Mouse (Mus musculus): Measurements from ENCODE around the gene Pla2g12b. TPM values are rescaled to one million over a fixed set of nuclear protein-coding genes. Genes with fewer than 3 reads are reported as not detected.

Gene Pla2g12b
- polyA plus RNA-seq, 1 experiment, result not detected

DNA sequence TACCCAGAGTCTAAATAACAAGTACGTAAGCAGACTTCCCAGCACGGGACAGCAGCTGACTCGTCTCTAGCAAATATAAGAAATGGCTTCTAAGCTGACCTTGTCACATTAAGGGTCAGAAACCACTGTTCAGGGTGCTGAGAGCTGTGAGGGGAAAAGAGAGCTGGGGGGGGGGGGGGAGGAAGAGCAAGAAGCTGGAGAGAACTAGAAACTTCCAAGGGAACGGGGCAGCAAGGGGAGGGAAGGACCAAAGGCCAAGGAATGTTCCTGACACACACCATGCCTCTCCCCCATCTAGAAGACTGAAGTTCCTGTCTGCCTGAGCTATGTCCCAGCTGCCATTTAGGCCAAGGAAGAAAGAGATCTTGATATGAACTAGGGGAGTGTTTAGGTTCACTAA lies 22.9 kb downstream of the Pla2g12b start:
- Histone ChIP-seq H3K79me2 (ENCODE audit: control insufficient read depth, insufficient read depth) (no peaks in the 10 kb centered on the region), H3K4me2 (ENCODE audit: low read depth) (no peak overlapping the region), H3K27me3 (ENCODE audit: control insufficient read depth, insufficient read depth, insufficient read length) (no peaks in the 10 kb centered on the region), H3K36me3 (ENCODE audit: control insufficient read depth, insufficient read depth) (no peaks in the 10 kb centered on the region), H3K4me3 (no peak overlapping the region), H3ac (ENCODE audit: control insufficient read depth, insufficient read length) (no peak overlapping the region)
- no peak for TF ChIP-seq POLR2A (IDR thresholded peaks at IDR 0.05; ENCODE audit: insufficient read length, low read depth)
- no peak for TF ChIP-seq E2F4 (IDR thresholded peaks at IDR 0.05; ENCODE audit: insufficient read depth)
- no peak for TF ChIP-seq MAX (IDR thresholded peaks at IDR 0.05; ENCODE audit: low read depth)

DNA sequence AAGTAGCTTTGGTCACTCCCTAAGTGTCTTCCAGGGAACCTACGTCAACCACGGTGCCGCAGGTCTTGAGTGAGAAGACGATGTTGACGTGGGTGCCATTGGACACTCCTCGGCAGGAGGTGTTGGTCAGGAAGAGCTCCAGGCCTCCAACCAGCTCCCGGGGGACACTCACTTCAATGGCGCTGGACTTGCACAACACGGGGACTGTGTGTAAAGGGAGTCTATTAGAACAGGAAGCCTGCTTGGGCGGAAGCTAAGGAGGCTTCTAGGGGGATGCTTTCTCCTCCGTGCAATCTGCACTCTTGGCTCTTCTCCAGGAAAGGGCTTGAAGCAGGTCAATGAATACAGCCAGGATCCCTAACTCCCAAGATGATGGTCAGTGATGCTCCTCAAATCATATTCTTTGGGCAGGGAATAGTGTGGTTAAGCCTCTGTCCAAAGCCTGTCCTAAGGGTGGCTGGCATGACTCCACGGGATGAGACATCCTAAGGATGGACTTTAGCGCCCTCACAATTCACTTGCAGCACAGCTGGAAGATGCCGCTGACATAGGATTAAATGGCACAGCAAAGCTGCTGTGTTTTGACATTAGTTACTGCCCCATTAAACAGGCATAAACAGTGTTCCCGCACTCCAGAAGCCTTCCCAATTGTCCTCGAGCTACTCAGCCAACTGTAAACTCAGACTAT lies 26.1 kb downstream of the Pla2g12b start:
- no peaks in the 10 kb centered on the region for H3K36me3 ChIP-seq (ENCODE audit: control insufficient read depth, insufficient read depth)
- H3ac ChIP-seq (ENCODE audit: control insufficient read depth, insufficient read length), result no peak overlapping the region
- H3K27me3 ChIP-seq (ENCODE audit: control insufficient read depth, insufficient read depth, insufficient read length), result no peaks in the 10 kb centered on the region
- H3K4me3 ChIP-seq, result no peak overlapping the region
- H3K4me2 ChIP-seq (ENCODE audit: low read depth), result peak overlapping the region; percentile 24
- H3K79me2 ChIP-seq (ENCODE audit: control insufficient read depth, insufficient read depth), result no peaks in the 10 kb centered on the region
- no peak for TF ChIP-seq MYOD1 (IDR thresholded peaks at IDR 0.05; ENCODE audit: control insufficient read depth in 1 of 3, insufficient read length in 2 of 3, low read depth in 2 of 3)
- TF ChIP-seq CEBPB (IDR thresholded peaks at IDR 0.05; ENCODE audit: insufficient read depth, poor library complexity, severe bottlenecking), result no peak
- no peak for TF ChIP-seq POLR2AphosphoS2 (IDR thresholded peaks at IDR 0.05; ENCODE audit: insufficient read length, low read depth)
- TF ChIP-seq MYOG (IDR thresholded peaks at IDR 0.05; ENCODE audit: control insufficient read depth in 1 of 3, insufficient read depth in 1 of 3, insufficient read length in 2 of 3, low read depth in 2 of 3), result no peak
- TF ChIP-seq TCF3 (IDR thresholded peaks at IDR 0.05; ENCODE audit: insufficient read length, low read depth), result no peak
- no peak for TF ChIP-seq MAX (IDR thresholded peaks at IDR 0.05; ENCODE audit: low read depth)
- TF ChIP-seq POLR2A (IDR thresholded peaks at IDR 0.05; ENCODE audit: insufficient read length, low read depth), result no peak
- no peak for TF ChIP-seq E2F4 (IDR thresholded peaks at IDR 0.05; ENCODE audit: insufficient read depth)
- TF ChIP-seq TCF12 (IDR thresholded peaks at IDR 0.05; ENCODE audit: insufficient read depth, poor library complexity, severe bottlenecking), result no peak
- no peak for TF ChIP-seq USF1 (IDR thresholded peaks at IDR 0.05; ENCODE audit: low read depth)
- no peak for TF ChIP-seq SRF (IDR thresholded peaks at IDR 0.05; ENCODE audit: control insufficient read depth, insufficient read length, low read depth)
- TF ChIP-seq REST (IDR thresholded peaks at IDR 0.05; ENCODE audit: insufficient read depth, insufficient read length), result no peak

DNA sequence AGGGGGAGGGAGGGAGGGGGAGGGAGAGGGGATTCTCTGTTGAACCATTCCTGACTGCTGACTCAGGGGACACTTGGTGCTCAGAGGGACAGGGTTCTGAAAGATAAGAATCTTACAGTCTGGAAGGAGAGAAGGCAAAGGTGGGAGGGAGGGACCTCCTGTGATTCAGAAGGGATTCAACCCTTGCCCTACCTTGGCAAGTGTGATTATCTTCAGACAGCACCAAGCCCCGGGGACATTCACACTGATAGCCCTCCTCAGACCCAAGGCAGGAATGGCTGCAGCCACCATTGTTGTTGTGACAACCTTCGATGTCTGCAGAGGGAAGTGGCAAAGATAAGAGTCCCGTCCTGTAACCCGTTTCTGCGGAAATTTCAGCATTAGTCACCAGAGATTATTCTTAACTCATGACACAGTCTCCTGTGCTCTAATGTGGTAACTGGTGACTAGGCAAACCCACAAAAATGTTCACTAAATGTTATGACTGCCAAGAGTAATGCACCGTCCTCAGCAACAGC lies 27.3 kb downstream of the Pla2g12b start:
- H3ac ChIP-seq (ENCODE audit: control insufficient read depth, insufficient read length), result no peak overlapping the region
- TF ChIP-seq MYOG (IDR thresholded peaks at IDR 0.05; ENCODE audit: control insufficient read depth in 1 of 3, insufficient read depth in 1 of 3, insufficient read length in 2 of 3, low read depth in 2 of 3) (no peak), CEBPB (IDR thresholded peaks at IDR 0.05; ENCODE audit: insufficient read depth, poor library complexity, severe bottlenecking) (peak; percentile 29; the same call in 1 of the 2 replicates)
- peak overlapping the region; percentile 85 for H3K4me2 ChIP-seq (ENCODE audit: low read depth)
- no peaks in the 10 kb centered on the region for H3K36me3 ChIP-seq (ENCODE audit: control insufficient read depth, insufficient read depth)
- no peak overlapping the region for H3K4me3 ChIP-seq
- H3K79me2 ChIP-seq (ENCODE audit: control insufficient read depth, insufficient read depth), result no peaks in the 10 kb centered on the region
- H3K27me3 ChIP-seq (ENCODE audit: control insufficient read depth, insufficient read depth, insufficient read length), result no peaks in the 10 kb centered on the region

GRCm38 (mm10) chr10:59435746-59436145 lies 32.3 kb downstream of the Pla2g12b start:
- no peaks in the 10 kb centered on the region for H3K27me3 ChIP-seq (ENCODE audit: control insufficient read depth, insufficient read depth, insufficient read length)
- no peak overlapping the region for H3K4me3 ChIP-seq
- TF ChIP-seq POLR2AphosphoS2 (IDR thresholded peaks at IDR 0.05; ENCODE audit: insufficient read length, low read depth) (no peak), CEBPB (IDR thresholded peaks at IDR 0.05; ENCODE audit: insufficient read depth, poor library complexity, severe bottlenecking) (no peak), USF1 (IDR thresholded peaks at IDR 0.05; ENCODE audit: low read depth) (no peak), POLR2A (IDR thresholded peaks at IDR 0.05; ENCODE audit: insufficient read length, low read depth) (no peak), TCF12 (IDR thresholded peaks at IDR 0.05; ENCODE audit: insufficient read depth, poor library complexity, severe bottlenecking) (no peak), MYOG (IDR thresholded peaks at IDR 0.05; ENCODE audit: control insufficient read depth in 1 of 3, insufficient read depth in 1 of 3, insufficient read length in 2 of 3, low read depth in 2 of 3) (no peak)
- H3K36me3 ChIP-seq (ENCODE audit: control insufficient read depth, insufficient read depth), result no peaks in the 10 kb centered on the region
- no peaks in the 10 kb centered on the region for H3K79me2 ChIP-seq (ENCODE audit: control insufficient read depth, insufficient read depth)
- no peak overlapping the region for H3ac ChIP-seq (ENCODE audit: control insufficient read depth, insufficient read length)
- no peak overlapping the region for H3K4me2 ChIP-seq (ENCODE audit: low read depth)

GRCm38 (mm10) chr10:59438651-59439050 lies 35.2 kb downstream of the Pla2g12b start:
- no peak overlapping the region for H3ac ChIP-seq (ENCODE audit: control insufficient read depth, insufficient read length)
- TF ChIP-seq MYOG (IDR thresholded peaks at IDR 0.05; ENCODE audit: control insufficient read depth in 1 of 3, insufficient read depth in 1 of 3, insufficient read length in 2 of 3, low read depth in 2 of 3), result no peak
- TF ChIP-seq CEBPB (IDR thresholded peaks at IDR 0.05; ENCODE audit: insufficient read depth, poor library complexity, severe bottlenecking), result no peak
- TF ChIP-seq SRF (IDR thresholded peaks at IDR 0.05; ENCODE audit: control insufficient read depth, insufficient read length, low read depth), result no peak
- no peak for TF ChIP-seq USF1 (IDR thresholded peaks at IDR 0.05; ENCODE audit: low read depth)
- TF ChIP-seq TCF12 (IDR thresholded peaks at IDR 0.05; ENCODE audit: insufficient read depth, poor library complexity, severe bottlenecking), result no peak
- no peak for TF ChIP-seq REST (IDR thresholded peaks at IDR 0.05; ENCODE audit: insufficient read depth, insufficient read length)
- TF ChIP-seq TCF3 (IDR thresholded peaks at IDR 0.05; ENCODE audit: insufficient read length, low read depth), result no peak
- TF ChIP-seq MAX (IDR thresholded peaks at IDR 0.05; ENCODE audit: low read depth), result no peak
- no peak for TF ChIP-seq E2F4 (IDR thresholded peaks at IDR 0.05; ENCODE audit: insufficient read depth)
- no peak for TF ChIP-seq MYOD1 (IDR thresholded peaks at IDR 0.05; ENCODE audit: control insufficient read depth in 1 of 3, insufficient read length in 2 of 3, low read depth in 2 of 3)
- TF ChIP-seq POLR2AphosphoS2 (IDR thresholded peaks at IDR 0.05; ENCODE audit: insufficient read length, low read depth), result no peak
- no peak for TF ChIP-seq POLR2A (IDR thresholded peaks at IDR 0.05; ENCODE audit: insufficient read length, low read depth)

More at GRCm38 (mm10) chr10:59438651-59439050, 35.2 kb downstream of the Pla2g12b start:
- H3K4me3 ChIP-seq, result no peak overlapping the region
- H3K36me3 ChIP-seq (ENCODE audit: control insufficient read depth, insufficient read depth), result no peaks in the 10 kb centered on the region
- no peak overlapping the region for H3K4me2 ChIP-seq (ENCODE audit: low read depth)
- no peaks in the 10 kb centered on the region for H3K27me3 ChIP-seq (ENCODE audit: control insufficient read depth, insufficient read depth, insufficient read length)
- H3K79me2 ChIP-seq (ENCODE audit: control insufficient read depth, insufficient read depth), result no peaks in the 10 kb centered on the region
